Mouse (Mus musculus): ENCODE results near the gene Btbd9.

DNA sequence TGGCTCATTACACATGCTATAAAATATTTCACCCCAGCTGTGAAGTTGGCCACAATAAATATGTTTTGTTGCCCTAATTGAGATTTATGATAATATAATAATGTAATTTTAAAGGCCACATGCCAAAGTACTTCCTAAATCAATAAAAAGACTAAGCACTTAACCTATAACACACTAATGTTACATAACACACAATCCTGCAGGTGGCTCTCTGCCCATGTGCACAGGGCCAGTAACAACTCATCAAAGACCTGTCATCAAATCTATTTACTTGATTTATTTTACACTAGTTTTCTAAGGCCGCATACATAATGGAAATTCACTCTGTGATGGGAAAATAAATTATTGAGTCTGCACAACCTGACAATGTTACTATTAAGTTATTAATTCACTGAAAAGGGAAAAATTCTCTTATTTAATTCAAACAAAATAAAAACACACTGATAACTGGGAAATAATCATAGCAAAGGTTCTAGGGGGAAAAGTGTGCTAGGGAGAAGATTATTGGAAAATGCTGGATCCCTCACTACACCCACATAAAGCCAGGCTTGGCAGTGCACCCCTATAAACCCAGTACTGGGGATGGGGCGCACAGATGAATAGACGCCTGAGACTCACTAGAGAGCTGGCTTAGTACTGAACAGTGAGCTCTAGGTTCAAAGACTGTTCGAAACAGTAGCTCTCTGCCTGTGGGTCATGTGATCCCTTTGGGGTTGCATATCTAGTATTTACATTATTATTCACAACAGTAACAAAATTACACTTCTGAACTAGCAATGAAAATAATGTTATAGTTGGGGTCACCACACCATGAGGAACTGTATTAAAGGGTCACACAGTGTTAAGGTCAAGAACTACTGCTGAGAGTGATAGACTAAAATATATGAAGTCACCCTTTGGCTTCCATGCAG lies 23.0 kb downstream of the Btbd9 start:
- TF ChIP-seq POLR2A (IDR thresholded peaks at IDR 0.05; ENCODE audit: low read depth, low read length) = no peak
- no peak for TF ChIP-seq CTCF (IDR thresholded peaks at IDR 0.05; ENCODE audit: extremely low read depth, insufficient read length, insufficient replicate concordance, low read depth, low read length)

Measured in small intestine, adult 2 months (tissue).